Mouse (Mus musculus): ENCODE measurements around the gene Abl1. TPM values are rescaled to one million over a fixed set of nuclear protein-coding genes. Genes with fewer than 3 reads are reported as not detected.

Gene Abl1
- polyA plus RNA-seq (2016; fragmentation: Nextera tagmentation; extraction: Ambion mirVana) = 38.2 and 38.6 TPM in 2 replicates

DNA sequence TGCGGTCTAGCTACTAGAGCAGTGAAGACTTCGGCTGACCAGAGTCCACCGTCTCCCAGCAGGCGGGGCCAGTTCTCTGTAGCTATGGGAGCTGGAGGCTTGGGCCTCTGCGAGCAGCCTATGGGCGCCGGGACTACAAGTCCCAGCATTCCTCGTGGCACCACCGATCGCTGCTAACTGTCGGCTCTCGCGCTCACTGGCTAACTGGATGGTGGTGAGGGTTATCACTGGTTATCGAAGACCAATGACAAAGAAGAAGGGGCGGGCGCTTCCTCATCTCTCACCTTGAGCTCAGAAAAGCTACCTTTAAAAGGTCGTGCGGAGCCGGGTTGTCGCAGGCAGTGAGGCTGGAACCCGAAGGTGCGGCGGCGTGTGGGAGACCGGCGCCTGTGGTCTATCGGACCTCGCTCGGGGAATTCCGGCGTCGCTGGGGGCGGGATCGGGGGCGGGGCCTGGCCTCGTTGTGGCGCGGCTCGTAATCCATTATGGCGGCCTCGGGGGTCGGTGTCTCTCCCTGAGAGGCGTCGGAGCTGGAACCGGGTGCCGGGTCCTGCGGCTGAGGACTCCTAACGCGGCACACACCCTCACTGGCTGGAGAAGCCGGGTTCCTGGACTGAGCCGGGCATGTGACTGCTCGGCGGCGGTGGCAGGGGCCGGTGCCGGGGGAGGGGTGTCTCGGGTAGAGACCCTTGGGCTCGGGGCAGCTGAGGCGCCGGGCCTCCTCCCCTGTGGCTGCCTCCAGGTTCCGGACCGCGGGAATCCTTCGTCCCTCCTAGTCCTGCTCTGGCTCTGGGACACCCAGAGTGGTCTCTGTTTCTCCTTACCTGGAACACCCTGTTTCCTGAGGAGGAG lies at the start of gene Abl1:
Abl1 (plus strand) TSS at position 303 of the 852 bp plus-strand sequence.
- WGBS = under 1% methylated on average over 64 of the region's 64 CpGs
- no peaks in the 10 kb centered on the region for H3K27me3 ChIP-seq (replicated peaks)
- peak within 1 kb of the TSS; percentile 75 for H3K4me2 ChIP-seq (replicated peaks)
- H3K27ac ChIP-seq = peak within 1 kb of the TSS; percentile 84
- peak within 1 kb of the TSS; percentile 89 for H3K4me3 ChIP-seq
- H3K4me1 ChIP-seq = peaks cover 18% of the 10 kb centered on the region
- peak; percentile 99 for ATAC-seq (ENCODE audit: low FRiP score, low read depth)
- H3K9me3 ChIP-seq = no peaks in the 10 kb centered on the region
- H3K36me3 ChIP-seq = peaks cover 3% of the 10 kb centered on the region; the same call in 1 of the 2 replicates
- peak within 1 kb of the TSS; percentile 89 for H3K9ac ChIP-seq

DNA sequence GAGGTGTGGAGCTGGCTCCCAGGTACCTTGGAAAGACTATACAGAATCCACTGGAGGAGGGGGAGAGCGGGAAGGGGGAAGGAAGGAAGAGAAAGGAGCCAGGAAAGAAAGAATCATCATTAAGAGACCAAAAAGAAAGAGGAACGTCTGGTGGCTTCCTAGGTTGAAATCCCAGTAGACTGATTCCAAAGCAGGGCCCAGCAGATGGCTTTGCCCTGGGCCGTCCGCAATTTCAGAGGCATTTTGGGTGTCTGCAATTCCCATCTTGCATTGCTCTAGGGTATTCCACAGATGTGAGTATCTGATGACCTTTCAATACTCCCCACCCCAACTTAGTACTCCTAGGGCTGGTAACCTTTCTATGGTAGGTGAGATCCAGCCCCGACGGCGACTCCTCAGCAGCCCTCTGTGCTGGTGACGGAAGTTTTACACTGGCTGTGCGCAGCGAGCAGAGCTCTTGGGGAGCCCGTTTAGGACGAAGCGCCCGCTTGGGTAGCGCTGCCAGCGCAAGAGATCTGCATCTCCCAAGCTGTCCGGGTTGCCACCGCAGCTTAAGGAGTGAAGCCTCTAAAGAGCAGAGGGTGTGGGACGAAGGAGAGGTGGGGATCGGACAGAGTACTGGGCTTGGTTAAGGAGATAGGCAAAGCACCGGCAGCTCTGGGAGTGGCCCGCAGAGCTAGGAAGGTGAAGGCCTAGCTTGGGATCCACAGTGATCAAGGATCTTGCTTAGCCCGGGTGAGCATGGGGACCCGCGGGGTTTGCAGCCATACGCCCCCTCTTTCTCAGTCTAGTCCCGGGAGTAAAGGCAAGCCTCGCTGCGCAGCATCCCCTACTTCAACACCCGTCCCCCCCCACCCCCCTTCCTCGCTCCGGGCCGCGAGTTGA lies 49.4 kb upstream of the Abl1 start:
- 2% methylated on average over 30 of the region's 34 CpGs for WGBS
- H3K9ac ChIP-seq = 0 out of 2 replicates have a peak overlapping the region, but pooled peaks have one; percentile 42

DNA sequence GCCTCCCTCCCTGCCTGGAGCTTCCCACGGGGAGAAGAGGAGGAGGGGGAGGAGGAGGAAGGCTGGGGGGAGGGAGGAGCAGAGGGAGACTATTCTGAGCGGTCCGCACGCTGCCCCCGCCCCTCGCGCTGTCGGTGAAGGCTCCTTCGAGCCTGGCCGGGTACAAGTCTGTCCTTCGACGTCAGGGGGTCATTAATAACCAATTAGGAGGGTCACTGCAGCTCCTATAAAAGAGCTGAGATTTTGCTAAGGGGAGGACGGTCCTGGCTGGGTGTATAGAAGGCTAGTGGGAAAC lies 48.8 kb upstream of the Abl1 start:
- peak overlapping the region; percentile 53 for H3K4me2 ChIP-seq (replicated peaks)
- 2% methylated on average over 13 of the region's 13 CpGs for WGBS
- H3K36me3 ChIP-seq = no peaks in the 10 kb centered on the region
- no peak overlapping the region for H3K27ac ChIP-seq
- no peak for ATAC-seq (ENCODE audit: low FRiP score, low read depth)
- H3K9me3 ChIP-seq = no peaks in the 10 kb centered on the region
- H3K4me1 ChIP-seq = peaks cover 70% of the 10 kb centered on the region
- H3K9ac ChIP-seq = 0 out of 2 replicates have a peak overlapping the region, but pooled peaks have one; percentile 21
- peak overlapping the region; percentile 31 for H3K4me3 ChIP-seq
- peaks cover 96% of the 10 kb centered on the region for H3K27me3 ChIP-seq (replicated peaks)

More for the DNA sequence above, 49.4 kb upstream of the Abl1 start:
- peak overlapping the region; percentile 53 for H3K4me2 ChIP-seq (replicated peaks)
- peak overlapping the region; percentile 34 for H3K4me3 ChIP-seq
- no peak overlapping the region for H3K27ac ChIP-seq
- H3K9me3 ChIP-seq = no peaks in the 10 kb centered on the region
- ATAC-seq (ENCODE audit: low FRiP score, low read depth) = no peak
- H3K4me1 ChIP-seq = peaks cover 70% of the 10 kb centered on the region
- no peaks in the 10 kb centered on the region for H3K36me3 ChIP-seq
- peaks cover 96% of the 10 kb centered on the region for H3K27me3 ChIP-seq (replicated peaks)

DNA sequence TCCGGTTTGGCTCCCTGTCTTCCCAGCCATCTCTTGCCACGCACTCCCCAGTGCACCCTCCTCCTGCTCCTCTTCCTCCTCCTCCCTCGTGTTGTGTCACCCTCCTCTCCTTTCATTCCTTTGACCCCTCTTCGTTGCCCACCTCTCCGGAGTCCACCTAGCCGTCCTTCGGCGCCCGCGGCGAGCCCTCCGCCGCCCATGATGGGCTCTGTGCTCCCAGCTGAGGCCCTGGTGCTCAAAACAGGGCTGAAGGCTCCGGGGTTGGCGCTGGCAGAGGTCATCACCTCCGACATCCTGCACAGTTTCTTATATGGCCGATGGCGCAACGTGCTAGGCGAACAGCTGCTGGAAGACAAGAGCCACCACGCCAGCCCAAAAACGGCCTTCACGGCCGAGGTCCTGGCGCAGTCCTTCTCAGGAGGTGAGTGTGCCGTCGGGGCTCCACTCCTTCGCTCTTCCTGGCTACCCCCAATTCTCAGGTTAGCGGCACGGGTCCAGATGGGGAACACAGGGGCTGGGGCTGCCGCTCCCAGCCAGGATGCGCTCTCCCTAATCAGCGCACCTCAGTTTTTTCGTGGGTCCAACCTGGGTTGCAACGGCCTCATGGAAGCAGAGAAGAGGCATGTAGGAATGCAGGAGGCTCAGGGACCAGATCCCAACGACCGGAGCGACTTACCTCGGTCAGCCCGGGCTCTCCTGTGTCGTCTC lies 48.1 kb upstream of the Abl1 start, which contains the start of gene Prdm12:
Prdm12 (plus strand) TSS at position 137 of the 708 bp plus-strand sequence.
- H3K4me1 ChIP-seq = peaks cover 66% of the 10 kb centered on the region
- WGBS = under 1% methylated on average over 41 of the region's 41 CpGs
- H3K27me3 ChIP-seq (replicated peaks) = peaks cover 96% of the 10 kb centered on the region
- H3K36me3 ChIP-seq = no peaks in the 10 kb centered on the region
- H3K27ac ChIP-seq = no peak within 1 kb of the TSS; the same call in 1 of the 2 replicates
- no peaks in the 10 kb centered on the region for H3K9me3 ChIP-seq
- H3K9ac ChIP-seq = peak within 1 kb of the TSS; percentile 54
- peak within 1 kb of the TSS; percentile 53 for H3K4me2 ChIP-seq (replicated peaks)
- peak within 1 kb of the TSS; percentile 31 for H3K4me3 ChIP-seq
- no peak for ATAC-seq (ENCODE audit: low FRiP score, low read depth)

DNA sequence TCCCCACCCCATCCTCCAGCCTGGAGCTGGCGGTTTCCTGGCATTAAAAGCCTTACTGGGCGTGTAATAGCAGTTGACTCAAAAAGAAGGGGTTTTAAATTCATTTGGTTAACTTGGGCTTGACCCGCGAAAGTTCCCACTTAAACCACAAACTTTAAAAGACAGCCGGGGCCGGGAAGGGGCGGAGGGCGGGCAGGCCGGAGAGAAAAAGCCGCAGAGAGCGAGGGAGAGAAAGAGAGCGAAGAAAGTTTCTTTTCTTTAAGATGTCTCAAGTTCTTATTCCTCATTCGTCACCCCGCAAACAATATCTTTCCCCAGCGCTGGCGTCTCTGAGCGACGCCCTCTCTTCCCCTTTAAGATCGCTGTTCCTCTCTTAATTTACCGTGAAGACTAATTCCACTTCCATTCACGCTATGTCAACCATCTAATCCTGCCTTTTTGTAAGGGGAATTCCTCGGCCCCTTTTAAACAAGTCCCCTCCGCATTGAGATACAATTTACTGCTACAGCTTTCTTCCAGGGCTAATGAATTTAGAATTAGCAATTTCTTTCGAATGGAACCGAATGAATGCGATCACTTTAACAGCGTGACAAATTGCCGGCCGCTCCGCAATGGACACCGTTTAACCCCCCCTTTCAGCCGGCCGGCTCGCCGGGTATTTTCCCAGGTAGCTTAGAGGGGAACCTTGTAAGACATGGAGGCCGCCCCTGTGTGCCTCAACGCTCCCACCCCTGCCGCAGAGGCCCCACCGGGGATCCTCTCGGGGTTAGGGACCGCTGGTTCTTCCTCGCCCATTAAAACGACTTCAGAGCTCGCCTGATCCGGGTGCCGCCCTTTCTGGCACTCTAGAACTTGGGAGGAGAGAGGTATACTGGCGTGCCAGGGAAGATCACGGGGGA lies 47.3 kb upstream of the Abl1 start:
- Histone ChIP-seq H3K27ac (no peak overlapping the region; the same call in none of the 2 replicates), H3K4me3 (peak overlapping the region; percentile 31), H3K4me1 (peaks cover 59% of the 10 kb centered on the region), H3K4me2 (replicated peaks) (peak overlapping the region; percentile 53), H3K9me3 (no peaks in the 10 kb centered on the region), H3K36me3 (no peaks in the 10 kb centered on the region), H3K27me3 (replicated peaks) (peaks cover 96% of the 10 kb centered on the region), H3K9ac (peak overlapping the region; percentile 54)
- WGBS = under 1% methylated on average over 48 of the region's 48 CpGs
- peak; percentile 39; the same call in 1 of the 2 replicates for ATAC-seq (ENCODE audit: low FRiP score, low read depth)

DNA sequence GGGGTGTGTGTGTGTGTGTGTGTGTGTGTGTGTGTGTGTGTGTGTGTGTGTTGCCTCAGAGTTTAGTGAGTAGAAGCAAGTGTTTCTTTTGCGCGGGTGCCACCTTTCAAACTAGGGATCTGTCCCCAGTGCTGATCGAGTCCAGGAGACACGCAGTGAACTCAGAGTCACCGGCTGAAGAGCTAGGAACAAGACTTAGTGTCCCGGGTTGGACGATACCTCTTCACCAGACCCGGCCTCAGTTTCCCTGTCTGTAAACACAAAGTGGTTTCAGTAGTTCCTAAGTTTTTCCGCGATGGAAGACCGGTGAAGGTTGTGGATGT lies 46.7 kb upstream of the Abl1 start:
- ATAC-seq (ENCODE audit: low FRiP score, low read depth) = no peak
- Histone ChIP-seq H3K27me3 (replicated peaks) (peaks cover 96% of the 10 kb centered on the region), H3K27ac (no peak overlapping the region), H3K4me3 (peak overlapping the region; percentile 31), H3K4me2 (replicated peaks) (peak overlapping the region; percentile 47), H3K9me3 (no peaks in the 10 kb centered on the region), H3K4me1 (peaks cover 53% of the 10 kb centered on the region), H3K36me3 (no peaks in the 10 kb centered on the region), H3K9ac (peak overlapping the region; percentile 51)
- WGBS = 1% methylated on average over 11 of the region's 11 CpGs

DNA sequence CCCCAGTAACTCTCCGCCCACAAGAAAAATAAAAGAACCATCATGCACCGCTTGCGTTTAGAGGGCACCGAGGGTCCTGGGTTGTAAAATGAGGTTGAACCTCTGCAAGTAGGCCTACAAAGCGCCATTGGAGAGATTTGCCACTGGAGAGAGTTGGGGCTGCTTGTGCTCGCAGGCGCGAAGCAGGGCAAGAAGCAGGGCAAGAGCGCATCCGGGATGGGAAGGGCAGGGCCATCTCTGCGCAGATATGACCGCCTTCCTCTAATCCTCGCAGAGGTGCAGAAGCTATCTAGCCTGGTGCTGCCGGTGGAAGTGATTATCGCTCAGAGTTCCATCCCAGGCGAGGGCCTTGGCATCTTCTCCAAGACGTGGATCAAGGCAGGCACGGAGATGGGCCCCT lies 46.2 kb upstream of the Abl1 start:
- H3K4me1 ChIP-seq = peaks cover 48% of the 10 kb centered on the region

DNA sequence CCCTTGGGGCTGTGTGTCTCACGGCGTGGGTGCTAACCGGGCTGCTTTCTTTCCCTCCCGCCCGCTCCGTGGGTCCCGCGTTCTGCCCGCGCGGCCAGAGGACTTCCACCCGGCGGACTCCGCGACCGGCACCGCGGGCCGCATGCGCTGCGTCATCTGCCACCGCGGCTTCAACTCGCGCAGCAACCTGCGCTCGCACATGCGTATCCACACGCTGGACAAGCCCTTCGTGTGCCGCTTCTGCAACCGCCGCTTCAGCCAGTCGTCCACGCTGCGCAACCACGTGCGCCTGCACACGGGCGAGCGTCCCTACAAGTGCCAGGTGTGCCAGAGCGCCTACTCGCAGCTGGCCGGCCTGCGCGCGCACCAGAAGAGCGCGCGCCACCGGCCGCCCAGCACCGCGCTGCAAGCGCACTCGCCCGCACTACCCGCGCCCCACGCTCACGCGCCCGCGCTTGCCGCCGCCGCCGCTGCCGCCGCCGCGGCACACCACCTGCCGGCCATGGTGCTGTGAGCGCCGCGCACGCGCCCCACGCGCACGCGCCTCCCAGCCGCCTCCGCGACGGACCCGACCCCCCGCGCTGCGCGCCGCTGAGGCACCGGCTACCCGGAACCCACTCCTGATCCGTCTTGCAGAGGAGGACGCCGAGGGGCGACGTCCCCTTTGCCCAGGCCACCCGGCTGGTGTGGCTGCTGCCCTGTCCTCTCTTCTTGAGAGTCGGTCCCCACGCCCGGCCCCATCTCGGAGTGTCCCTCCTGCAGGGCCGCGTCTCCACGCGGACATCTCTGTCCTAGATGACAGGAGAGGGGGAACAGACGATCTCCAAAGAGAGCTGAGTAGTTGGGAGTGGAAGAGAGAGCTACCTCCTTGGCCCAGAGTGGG lies 34.0 kb upstream of the Abl1 start:
- no peaks in the 10 kb centered on the region for H3K36me3 ChIP-seq
- H3K9ac ChIP-seq = 0 out of 2 replicates have a peak overlapping the region, but pooled peaks have one; percentile 22
- H3K4me2 ChIP-seq (replicated peaks) = peak overlapping the region; percentile 86
- H3K4me3 ChIP-seq = peak overlapping the region; percentile 50
- WGBS = under 1% methylated on average over 109 of the region's 109 CpGs
- peaks cover 12% of the 10 kb centered on the region for H3K4me1 ChIP-seq
- peaks cover 3% of the 10 kb centered on the region; the same call in 1 of the 2 replicates for H3K9me3 ChIP-seq
- ATAC-seq (ENCODE audit: low FRiP score, low read depth) = peak; percentile 50; the same call in 1 of the 2 replicates
- H3K27me3 ChIP-seq (replicated peaks) = peaks cover 95% of the 10 kb centered on the region
- H3K27ac ChIP-seq = no peak overlapping the region

More for the DNA sequence above, 46.2 kb upstream of the Abl1 start:
- no peak for ATAC-seq (ENCODE audit: low FRiP score, low read depth)
- Histone ChIP-seq H3K4me2 (replicated peaks) (peak overlapping the region; percentile 47), H3K9me3 (no peaks in the 10 kb centered on the region), H3K9ac (peak overlapping the region; percentile 51), H3K27ac (no peak overlapping the region), H3K27me3 (replicated peaks) (peaks cover 96% of the 10 kb centered on the region), H3K36me3 (no peaks in the 10 kb centered on the region), H3K4me3 (peak overlapping the region; percentile 31)
- WGBS = 2% methylated on average over 18 of the region's 18 CpGs

DNA sequence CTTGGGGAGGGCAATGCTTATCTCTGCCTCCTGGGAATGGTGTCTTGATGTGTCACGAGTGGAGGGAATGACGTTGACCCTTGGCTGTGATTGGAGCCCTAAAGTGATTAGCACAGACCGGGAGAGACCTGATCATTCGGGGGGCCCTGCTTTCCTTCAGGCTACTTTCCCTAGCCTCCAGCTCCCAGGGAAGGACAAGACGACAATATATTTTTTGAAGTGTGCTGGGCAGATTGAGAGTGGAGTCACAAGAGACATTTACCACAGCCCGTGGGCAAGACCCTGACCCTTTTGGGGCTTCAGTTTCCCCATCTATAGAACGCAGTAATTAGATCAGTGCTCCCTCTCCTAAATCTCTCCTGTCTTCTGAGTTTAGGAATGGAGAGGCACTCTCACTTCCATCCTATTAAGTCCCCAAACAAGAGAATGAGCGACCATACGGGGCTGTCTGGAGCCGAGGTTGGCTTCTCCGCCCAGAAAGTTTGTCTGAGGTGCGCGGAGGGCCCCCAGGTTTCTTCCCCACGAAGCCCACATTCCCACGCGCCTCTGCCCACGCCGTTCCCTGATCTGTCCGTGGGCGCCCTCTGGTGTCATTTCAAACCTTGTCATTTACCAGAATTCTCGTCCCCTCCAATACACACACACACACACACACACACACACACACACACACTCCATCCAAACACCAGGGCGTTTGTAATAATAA lies 33.2 kb upstream of the Abl1 start:
- peaks cover 5% of the 10 kb centered on the region; the same call in 1 of the 2 replicates for H3K9me3 ChIP-seq
- 7% methylated on average over 22 of the region's 22 CpGs for WGBS
- H3K9ac ChIP-seq = no peak overlapping the region
- H3K4me3 ChIP-seq = peak overlapping the region; percentile 50
- ATAC-seq (ENCODE audit: low FRiP score, low read depth) = no peak
- H3K4me1 ChIP-seq = peaks cover 12% of the 10 kb centered on the region
- H3K27me3 ChIP-seq (replicated peaks) = peaks cover 94% of the 10 kb centered on the region
- no peaks in the 10 kb centered on the region for H3K36me3 ChIP-seq
- peak overlapping the region; percentile 86 for H3K4me2 ChIP-seq (replicated peaks)
- H3K27ac ChIP-seq = no peak overlapping the region

DNA sequence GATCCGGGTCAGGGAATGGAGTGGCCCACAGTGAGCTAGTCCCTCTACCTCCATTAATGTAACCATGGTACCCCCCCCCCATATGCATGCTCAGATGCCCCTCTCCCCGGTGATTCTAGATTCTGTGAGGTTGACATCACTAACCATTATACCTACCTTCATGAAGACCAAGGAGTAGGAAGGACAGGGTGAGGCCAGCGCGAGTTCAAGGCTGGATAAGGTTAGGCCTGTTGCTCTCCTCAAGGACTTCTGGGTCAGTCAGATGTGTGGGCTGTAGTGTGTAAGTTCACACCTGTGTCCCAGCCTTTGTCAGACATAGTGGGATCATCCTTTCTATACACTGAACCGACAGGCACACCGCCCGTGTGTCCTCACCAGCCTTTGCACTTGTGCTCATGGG lies 31.8 kb upstream of the Abl1 start:
- H3K9ac ChIP-seq = no peak overlapping the region
- no peak overlapping the region for H3K4me2 ChIP-seq (replicated peaks)
- peaks cover 5% of the 10 kb centered on the region; the same call in 1 of the 2 replicates for H3K9me3 ChIP-seq
- ATAC-seq (ENCODE audit: low FRiP score, low read depth) = no peak
- H3K27ac ChIP-seq = no peak overlapping the region
- no peaks in the 10 kb centered on the region for H3K36me3 ChIP-seq
- peaks cover 12% of the 10 kb centered on the region for H3K4me1 ChIP-seq
- WGBS = 87% methylated on average over 7 of the region's 7 CpGs
- H3K27me3 ChIP-seq (replicated peaks) = peaks cover 83% of the 10 kb centered on the region
- no peak overlapping the region for H3K4me3 ChIP-seq
